Mouse (Mus musculus) Patski (cell line): Measurements from ENCODE around the gene Akap8. TPM values are rescaled to one million over a fixed set of nuclear protein-coding genes. Genes with fewer than 3 reads are reported as not detected.
A peak's percentile ranks its signal among the peaks of the same experiment; 100 is the strongest.

Experiments used
- ATAC-seq: fragments of 100-300 bp; one replicate; pipeline ENCODE4 v1.8.0; 2021
- CTCF ChIA-PET: fragments of 350-600 bp; sonication (Branson Sonifier 250); formaldehyde crosslinking; loops from one replicate; lab custom pipeline; 2022; ENCODE audit warnings: inconsistent platforms; lab: Charles Lee
- POLR2A ChIA-PET: fragments of 350-600 bp; sonication (Branson Sonifier 250); formaldehyde crosslinking; loops from one replicate; lab custom pipeline; 2022; ENCODE audit warnings: antibody characterized with exemption, inconsistent platforms; lab: Charles Lee
- DNase-seq: peaks from one replicate; pipeline ENCODE4 v3.0.0-alpha.2; 2011; ENCODE audit warnings: low read depth, low spot score
- H3K27me3 ChIP-seq: fragments of 371-371 bp; one replicate; pipeline ENCODE4 v1.5.1; 2021
- CTCF ChIP-seq: fragments of 100-300 bp; IDR thresholded peaks from one replicate; pipeline ENCODE4 v1.5.1; 2021
- in situ Hi-C: fragments of 300-500 bp; cut with MboI; formaldehyde crosslinking; loops from 3 replicates; pipeline ENCODE4 v1.11.1; 2018; ENCODE audit warnings: low pct_unique_long_range_greater_than_20kb, mixed read lengths
- polyA plus RNA-seq: library from polyadenylated mRNA; unstranded; gene quantifications from one replicate; pipeline ENCODE4 v1.2.3, GENCODE M21; 2021

The Akap8 gene
- polyA plus RNA-seq, 1 experiment from 2014 or later = 101 TPM

DNA sequence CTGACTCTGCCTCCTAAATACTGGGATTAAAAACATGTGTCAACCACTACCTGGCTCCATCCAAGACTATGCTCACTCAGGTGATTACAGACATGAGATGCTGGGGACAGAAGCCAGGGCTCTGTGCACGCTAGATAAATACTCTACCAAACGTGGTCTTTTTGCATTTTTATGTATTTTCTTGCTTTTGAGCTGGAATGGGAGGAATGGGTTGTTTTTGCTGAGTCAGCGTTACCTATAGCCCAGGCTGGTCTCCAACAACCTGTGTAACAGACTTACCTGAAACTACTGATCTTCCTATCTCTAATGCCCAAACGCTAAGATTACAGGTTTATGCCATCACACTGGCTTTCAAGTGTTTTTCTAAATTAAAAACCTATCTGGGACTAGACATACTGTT lies 25.9 kb downstream of the Akap8 start:
- TF ChIP-seq CTCF = no peak
- in situ Hi-C loops = no loop called here
- ATAC-seq (no peak), DNase-seq (no peak)
- CTCF ChIA-PET = interaction anchor here (1.1 kb wide), 1 partner anchor 19 kb away, joined by 3 read pairs; no protein-coding TSS in a partner anchor
- no peaks in the 10 kb centered on the region for H3K27me3 ChIP-seq
- POLR2A ChIA-PET = no interaction called here

DNA sequence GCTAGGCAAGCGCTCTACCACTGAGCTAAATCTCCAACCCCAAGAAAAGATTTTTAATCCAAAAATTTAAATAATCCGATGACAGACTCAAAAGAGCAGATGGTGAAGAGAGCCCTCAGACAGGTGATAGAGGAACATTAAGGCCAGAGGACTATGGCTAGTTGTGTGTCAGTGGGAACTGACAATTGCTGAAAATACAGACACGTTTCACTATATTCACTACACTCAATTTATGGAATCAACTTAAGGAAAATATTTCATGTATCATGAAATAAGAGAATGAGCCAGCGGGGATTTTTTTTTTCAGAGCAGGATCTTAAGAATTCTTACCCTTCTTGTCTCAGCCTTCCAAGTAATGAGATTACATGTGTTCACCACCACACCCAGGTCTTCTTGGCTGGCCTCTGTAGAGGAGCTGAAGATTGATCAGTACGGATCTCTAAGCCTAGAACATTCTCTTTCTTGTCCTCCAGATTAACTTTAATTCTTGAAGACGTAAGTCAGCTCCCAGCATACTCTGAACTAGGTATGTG lies 35.8 kb downstream of the Akap8 start:
- in situ Hi-C loops = no loop called here
- no peak for TF ChIP-seq CTCF
- ATAC-seq (no peak), DNase-seq (no peak)
- POLR2A ChIA-PET = interaction anchor here (0.6 to 1.2 kb wide), 3 partner anchors 13 to 907 kb away, joined by 3 to 4 read pairs (median 4); no protein-coding TSS in a partner anchor
- CTCF ChIA-PET = interaction anchor here (1.6 kb wide), 1 partner anchor 75 kb away, joined by 7 read pairs; no protein-coding TSS in a partner anchor
- no peaks in the 10 kb centered on the region for H3K27me3 ChIP-seq

- DNase-seq (no peak), ATAC-seq (peak; percentile 64)
- no peaks in the 10 kb centered on the region for H3K27me3 ChIP-seq
- no peak for TF ChIP-seq CTCF
- ChIA-PET POLR2A (interaction anchor here (0.6 to 1.2 kb wide), 5 partner anchors 9 to 906 kb away, joined by 3 to 4 read pairs (median 3); no protein-coding TSS in a partner anchor), CTCF (interaction anchor here (1.6 kb wide), 1 partner anchor 75 kb away, joined by 7 read pairs; no protein-coding TSS in a partner anchor)
- in situ Hi-C loops = no loop called here
Measured at GRCm38 (mm10) chr17:32284262-32285137, 36.5 kb downstream of the Akap8 start, which contains the start of gene Brd4. Gene Brd4, minus strand, starts transcription at chr17:32284722.

DNA sequence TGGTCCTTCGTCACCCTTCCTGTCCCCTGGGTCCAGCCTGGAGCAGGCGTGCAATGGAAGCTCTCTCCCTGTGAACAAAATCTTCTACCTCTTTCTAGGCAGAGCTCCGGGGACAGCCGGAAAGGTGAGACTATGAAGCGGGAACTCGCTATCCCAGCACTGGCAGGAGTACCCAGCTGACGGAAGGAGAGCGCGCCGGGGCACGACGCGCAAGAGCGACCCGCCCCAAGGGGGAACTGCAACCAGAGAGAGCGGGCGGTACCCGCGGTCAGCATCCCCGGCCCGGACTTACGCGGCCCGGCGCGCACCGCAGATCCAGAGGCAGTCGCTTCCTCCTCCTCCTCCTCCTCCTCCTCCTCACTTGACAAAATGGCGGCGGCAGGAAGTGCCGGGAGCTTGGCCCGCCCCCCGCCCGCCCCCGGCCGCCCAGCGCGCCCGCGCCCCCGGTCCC lies 37.2 kb downstream of the Akap8 start:
- DNase-seq (no peak), ATAC-seq (peak; percentile 66)
- in situ Hi-C loops = no loop called here
- H3K27me3 ChIP-seq = no peaks in the 10 kb centered on the region
- TF ChIP-seq CTCF = no peak
- POLR2A ChIA-PET = interaction anchor here (0.6 to 0.9 kb wide), 2 partner anchors 9 to 207 kb away, joined by 3 read pairs; no protein-coding TSS in a partner anchor
- CTCF ChIA-PET = interaction anchor here (1.6 kb wide), 1 partner anchor 74 kb away, joined by 7 read pairs; no protein-coding TSS in a partner anchor

GRCm38 (mm10) chr17:32283341-32283740 lies 37.7 kb downstream of the Akap8 start:
- no peak for TF ChIP-seq CTCF
- ChIA-PET POLR2A (interaction anchor here (0.7 kb wide), 1 partner anchor 51 kb away, joined by 3 read pairs; no protein-coding TSS in a partner anchor), CTCF (interaction anchor here (1.6 kb wide), 1 partner anchor 73 kb away, joined by 7 read pairs; no protein-coding TSS in a partner anchor)
- in situ Hi-C loops = no loop called here
- DNase-seq (no peak), ATAC-seq (no peak)
- H3K27me3 ChIP-seq = no peaks in the 10 kb centered on the region

DNA sequence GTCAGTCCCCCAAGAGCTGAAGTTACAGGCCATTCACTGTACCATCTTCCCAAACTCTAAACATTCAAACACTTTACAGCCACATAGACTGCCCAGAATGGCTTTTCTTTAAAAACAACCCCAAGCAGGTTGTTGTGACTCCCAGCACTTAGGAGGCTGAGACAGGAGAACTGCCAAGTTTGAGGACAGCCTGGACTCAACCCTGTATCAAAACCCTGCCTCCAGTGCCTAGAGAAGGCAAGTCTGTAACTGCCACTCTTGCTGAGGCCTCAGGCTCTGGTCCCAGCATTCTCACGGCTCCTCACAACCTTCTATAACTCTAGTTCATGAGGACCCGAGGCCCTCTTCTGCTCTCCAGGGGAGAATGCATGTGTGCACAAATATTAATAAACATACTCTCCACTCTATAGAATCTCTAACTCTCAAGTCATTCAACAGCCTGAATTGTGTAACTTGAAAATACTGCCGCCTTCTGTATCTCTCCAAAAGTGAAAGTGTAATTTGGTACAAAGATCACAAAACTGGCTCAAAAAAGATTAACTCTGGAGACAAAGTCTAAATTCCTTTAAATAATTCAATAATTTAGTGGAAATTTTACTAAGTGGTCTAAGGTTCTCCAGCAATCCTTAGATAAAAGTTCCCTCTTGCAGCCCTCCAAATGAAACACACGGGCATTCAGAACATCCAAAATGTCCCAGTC lies 39.3 kb downstream of the Akap8 start:
- POLR2A ChIA-PET = interaction anchor here (0.9 kb wide), 1 partner anchor 10 kb away, joined by 3 read pairs; no protein-coding TSS in a partner anchor
- TF ChIP-seq CTCF = no peak
- in situ Hi-C loops = no loop called here
- no peak for DNase-seq
- no peak for ATAC-seq
- H3K27me3 ChIP-seq = no peaks in the 10 kb centered on the region
- CTCF ChIA-PET = no interaction called here

DNA sequence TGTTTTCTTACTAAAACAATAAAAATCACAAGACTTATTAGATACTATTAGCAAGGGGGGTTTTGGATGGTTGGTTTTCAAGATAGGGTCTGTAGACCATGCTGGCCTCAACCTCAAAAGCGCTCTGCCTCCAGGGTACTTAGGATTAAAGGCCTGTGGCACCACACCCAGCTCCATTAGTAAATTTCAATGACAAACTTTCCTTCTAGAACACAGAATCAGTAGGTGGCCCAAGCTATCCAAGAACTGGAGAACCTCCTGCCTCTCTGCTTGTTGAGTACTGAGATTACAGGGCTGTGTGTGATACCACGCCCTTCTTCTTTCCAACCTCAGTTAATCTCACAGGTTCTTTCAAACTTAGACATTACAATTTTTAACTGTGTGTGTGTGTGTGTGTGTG lies 39.9 kb downstream of the Akap8 start:
- POLR2A ChIA-PET = interaction anchor here (0.6 to 0.9 kb wide), 2 partner anchors 9 to 15 kb away, joined by 3 to 4 read pairs; no protein-coding TSS in a partner anchor
- CTCF ChIA-PET = no interaction called here
- no peaks in the 10 kb centered on the region for H3K27me3 ChIP-seq
- in situ Hi-C loops = no loop called here
- ATAC-seq (no peak), DNase-seq (no peak)
- TF ChIP-seq CTCF = no peak

GRCm38 (mm10) chr17:32280575-32280974 lies 40.5 kb downstream of the Akap8 start:
- ChIA-PET POLR2A (interaction anchor here (0.6 kb wide), 1 partner anchor 14 kb away, joined by 4 read pairs; no protein-coding TSS in a partner anchor), CTCF (no interaction called here)
- H3K27me3 ChIP-seq = no peaks in the 10 kb centered on the region
- TF ChIP-seq CTCF = no peak
- in situ Hi-C loops = no loop called here
- ATAC-seq (no peak), DNase-seq (no peak)

DNA sequence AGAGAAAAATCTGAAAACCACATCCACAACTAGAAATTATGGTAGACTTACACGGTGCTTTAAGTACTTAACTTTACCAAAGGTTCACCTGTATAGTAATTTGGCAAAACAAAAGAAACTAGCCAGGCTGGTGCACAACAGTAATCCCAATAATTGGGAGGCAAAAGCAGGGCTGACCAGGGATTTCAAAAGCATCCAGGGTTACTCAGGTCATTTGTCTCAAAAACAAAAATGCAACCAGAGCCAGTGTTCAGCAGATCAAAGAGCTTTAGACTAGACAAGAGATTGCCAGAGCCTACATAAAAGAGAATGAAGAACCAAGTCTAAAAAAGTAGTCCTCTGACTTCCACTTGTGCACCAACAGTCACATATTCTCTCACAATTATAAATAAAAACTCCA lies 43.8 kb downstream of the Akap8 start:
- ATAC-seq = no peak
- POLR2A ChIA-PET = no interaction called here
- TF ChIP-seq CTCF = no peak
- H3K27me3 ChIP-seq = no peaks in the 10 kb centered on the region
- DNase-seq = no peak
- in situ Hi-C loops = no loop called here
- CTCF ChIA-PET = no interaction called here

DNA sequence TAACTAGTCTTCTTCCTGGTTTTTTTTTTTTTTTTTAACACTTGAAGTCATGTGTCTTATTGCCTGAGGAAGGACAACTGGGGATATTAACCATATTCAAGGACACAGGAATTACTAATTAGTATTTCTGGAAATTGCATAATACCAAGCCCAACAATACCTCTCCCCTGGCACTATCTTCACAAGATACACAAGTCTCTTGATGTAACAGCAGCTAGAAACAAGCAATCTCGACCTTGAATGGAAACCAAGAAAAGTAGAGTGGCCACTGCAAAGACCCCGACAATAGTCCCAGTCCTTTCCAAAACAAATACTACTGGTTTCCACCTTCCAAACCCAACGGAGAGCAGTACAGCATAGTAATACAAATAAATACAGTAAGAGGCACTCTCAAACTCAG lies 45.5 kb downstream of the Akap8 start:
- in situ Hi-C loops = no loop called here
- no peak for TF ChIP-seq CTCF
- ATAC-seq = no peak
- no peak for DNase-seq
- ChIA-PET POLR2A (interaction anchor here (0.8 to 1.0 kb wide), 2 partner anchors 8 to 86 kb away, joined by 3 read pairs; no protein-coding TSS in a partner anchor), CTCF (no interaction called here)
- H3K27me3 ChIP-seq = no peaks in the 10 kb centered on the region
